Mouse (Mus musculus) small intestine, adult 2 months (tissue): ENCODE results near the gene Ube2l6.

ENCODE experiments used
- CTCF ChIP-seq: fragments of 200-500 bp; IDR thresholded peaks from 2 replicates; pipeline ENCODE4 v1.5.1; 2012; ENCODE audit warnings: low read depth, mild to moderate bottlenecking, control low read depth, inconsistent platforms, low read length, moderate library complexity, mixed read lengths; ENCODE audit not compliant: insufficient replicate concordance, insufficient read length; ENCODE audit errors: extremely low read depth
- POLR2A ChIP-seq: fragments of 200-500 bp; IDR thresholded peaks from 2 replicates; pipeline ENCODE4 v1.6.1; 2012; ENCODE audit warnings: low read depth, mild to moderate bottlenecking, control low read depth, inconsistent platforms, low read length, moderate library complexity

DNA sequence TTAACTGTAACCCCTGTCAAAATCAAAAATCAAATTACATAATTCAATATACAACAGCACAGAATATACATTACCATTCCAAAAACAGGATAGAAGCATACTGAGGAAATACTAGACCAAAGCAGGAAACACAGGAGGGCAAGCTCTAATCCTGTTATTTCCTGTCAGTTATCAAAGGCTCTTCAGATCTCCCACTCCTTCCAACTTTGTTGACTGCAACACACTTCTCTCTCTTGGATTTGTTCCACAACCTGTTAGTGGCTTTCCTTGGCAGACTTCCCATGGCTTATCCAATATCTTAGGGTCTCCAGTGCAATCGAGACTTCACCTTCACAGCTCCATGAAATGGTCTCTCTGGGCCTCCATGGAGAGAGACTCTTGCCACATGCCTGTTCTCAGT, 46.6 kb downstream of the Ube2l6 start:
- TF ChIP-seq CTCF (no peak), POLR2A (no peak)
